8 mouse cellular contexts compared by ENCODE assay signal in genomic region chr4:46196513-46196912, GRCm38 (mm10). TPM values are rescaled to one million over a fixed set of nuclear protein-coding genes. Genes with fewer than 3 reads are reported as not detected.
DNase-seq lines count a peak whose midpoint lies in the region; ATAC-seq and TF ChIP-seq lines count a peak whose summit lies in the region.

No protein-coding gene starts in this region.

- peak overlapping the region; percentile 81 for H3K4me2 ChIP-seq in forebrain, embryonic 14.5 days (ENCODE audit: low read length)
- peak overlapping the region; percentile 91 for H3K4me2 ChIP-seq in liver, embryonic 14.5 days (ENCODE audit: low read depth)

- peak; percentile 13 for DNase-seq in kidney, adult 9 months
- DNase-seq in kidney, adult 8-10 months, result no peak
- peak; percentile 13 for DNase-seq in MN1 (ENCODE audit: low spot score)
- no peak for DNase-seq in forebrain, embryonic 14.5 days (ENCODE audit: low spot score)
- no peak for DNase-seq in liver, embryonic 14.5 days (ENCODE audit: low read depth in 3 of 3, low spot score in 3 of 3)
- DNase-seq in B cell, adult 2 months, result no peak
- no peak for DNase-seq in thymus, postnatal 0 days (ENCODE audit: low spot score)
- DNase-seq in urinary bladder, postnatal 25 days (ENCODE audit: low spot score), result no peak

- peak overlapping the region; percentile 96 for H3K9ac ChIP-seq in forebrain, embryonic 14.5 days (ENCODE audit: low read length)
- peak overlapping the region; percentile 62 for H3K9ac ChIP-seq in liver, embryonic 14.5 days (replicated peaks)

- peak overlapping the region; percentile 84 for H3K4me3 ChIP-seq in forebrain, embryonic 14.5 days (ENCODE audit: low read depth, low read length)
- H3K4me3 ChIP-seq in liver, embryonic 14.5 days (ENCODE audit: insufficient read depth in 1 of 2, low read depth in 2 of 2, low read length in 2 of 2), result peak overlapping the region; percentile 67 to 83

- 0 out of 2 replicates have a peak, but pooled peaks have one; percentile 4 for TF ChIP-seq CTCF in liver, embryonic 14.5 days (IDR thresholded peaks at IDR 0.05; ENCODE audit: low read depth)

- no peak for TF ChIP-seq EP300 in liver, embryonic 14.5 days (IDR thresholded peaks at IDR 0.05; ENCODE audit: low read depth)

- H3K4me1 ChIP-seq in forebrain, embryonic 14.5 days (ENCODE audit: control insufficient read depth, insufficient read depth, low read length), result peaks cover 13% of the 10 kb centered on the region
- peaks cover 0 to 7% of the 10 kb centered on the region in 2 experiments; a peak in 3 of 4 replicates for H3K4me1 ChIP-seq in liver, embryonic 14.5 days (replicated peaks; ENCODE audit: control insufficient read depth in 2 of 2, insufficient read depth in 2 of 2, low read length in 1 of 2)

- H3K27me3 ChIP-seq in forebrain, embryonic 14.5 days (replicated peaks; ENCODE audit: control insufficient read depth, insufficient read depth, low read length), result no peaks in the 10 kb centered on the region; the same call in 1 of the 2 replicates
- no peaks in the 10 kb centered on the region for H3K27me3 ChIP-seq in liver, embryonic 14.5 days (ENCODE audit: control insufficient read depth, insufficient read depth, low read length)

- WGBS in forebrain, embryonic 14.5 days, result 43% methylated on average over 6 of the region's 6 CpGs
- 41% methylated on average over 6 of the region's 6 CpGs for WGBS in liver, embryonic 14.5 days (ENCODE audit: insufficient replicate concordance)

- peak overlapping the region; percentile 93; the same call in 1 of the 2 replicates for H3K27ac ChIP-seq in forebrain, embryonic 14.5 days (ENCODE audit: low read depth, low read length)
- peak overlapping the region; percentile 73 for H3K27ac ChIP-seq in liver, embryonic 14.5 days

- peak; percentile 26 for ATAC-seq in forebrain, embryonic 14.5 days
- ATAC-seq in liver, embryonic 14.5 days (ENCODE audit: insufficient read depth), result peak; percentile 41

- no peaks in the 10 kb centered on the region for H3K9me3 ChIP-seq in forebrain, embryonic 14.5 days (replicated peaks; ENCODE audit: control insufficient read depth, low read length)
- H3K9me3 ChIP-seq in liver, embryonic 14.5 days (ENCODE audit: control insufficient read depth, low read length), result no peaks in the 10 kb centered on the region

- H3K36me3 ChIP-seq in forebrain, embryonic 14.5 days (ENCODE audit: control insufficient read depth, insufficient read depth, low read length), result no peaks in the 10 kb centered on the region
- H3K36me3 ChIP-seq in liver, embryonic 14.5 days (replicated peaks; ENCODE audit: control insufficient read depth, insufficient read depth, low read depth), result no peaks in the 10 kb centered on the region

RNA-seq across cellular contexts. Expression of gene Xpa, which starts 0.4 kb away (rescaled TPM):
- polyA plus RNA-seq in forebrain, embryonic 14.5 days (2014; fragmentation: Nextera tagmentation; extraction: Ambion mirVana), result 32.1 and 34.0 TPM in 2 replicates
- polyA plus RNA-seq in liver, embryonic 14.5 days (2012; rRNA removed), result 3.1 and 8.2 TPM in 2 replicates
- polyA plus RNA-seq in liver, embryonic 14.5 days (2014; fragmentation: Nextera tagmentation; extraction: Ambion mirVana), result 8.7 and 8.8 TPM in 2 replicates
- polyA plus RNA-seq in thymus, postnatal 0 days (2015; fragmentation: Nextera tagmentation; extraction: Ambion mirVana), result 33.5 and 37.4 TPM in 2 replicates

RNA-seq across cellular contexts. Expression of gene Tstd2, which starts 58.0 kb away (rescaled TPM):
- polyA plus RNA-seq in forebrain, embryonic 14.5 days (2014; fragmentation: Nextera tagmentation; extraction: Ambion mirVana), result 18.3 TPM in 2 replicates
- polyA plus RNA-seq in liver, embryonic 14.5 days (2012; rRNA removed), result 4.3 and 6.0 TPM in 2 replicates
- 3.8 and 5.0 TPM in 2 replicates for polyA plus RNA-seq in liver, embryonic 14.5 days (2014; fragmentation: Nextera tagmentation; extraction: Ambion mirVana)
- polyA plus RNA-seq in thymus, postnatal 0 days (2015; fragmentation: Nextera tagmentation; extraction: Ambion mirVana), result 23.1 and 30.3 TPM in 2 replicates

RNA-seq across cellular contexts. Expression of gene Ncbp1, which starts 58.1 kb away (rescaled TPM):
- polyA plus RNA-seq in forebrain, embryonic 14.5 days (2014; fragmentation: Nextera tagmentation; extraction: Ambion mirVana), result 114 and 118 TPM in 2 replicates
- polyA plus RNA-seq in liver, embryonic 14.5 days (2012; rRNA removed), result 20.1 and 36.1 TPM in 2 replicates
- polyA plus RNA-seq in liver, embryonic 14.5 days (2014; fragmentation: Nextera tagmentation; extraction: Ambion mirVana), result 40.9 and 47.0 TPM in 2 replicates
- polyA plus RNA-seq in thymus, postnatal 0 days (2015; fragmentation: Nextera tagmentation; extraction: Ambion mirVana), result 88.5 and 94.7 TPM in 2 replicates

Comparison
In these comparisons a context has a peak if more than half of its experiments do, and no peak if none do; other contexts are left out.
1. DNase-seq: peak in kidney, adult 9 months (single experiment) and MN1 (single experiment); none in kidney, adult 8-10 months (0 of 2), forebrain, embryonic 14.5 days (single experiment), liver, embryonic 14.5 days (0 of 3), B cell, adult 2 months (0 of 2), thymus, postnatal 0 days (single experiment) and urinary bladder, postnatal 25 days (single experiment).